Mouse (Mus musculus) myocyte (in vitro differentiated cells): ENCODE measurements around the gene Grin3b. TPM values are rescaled to one million over a fixed set of nuclear protein-coding genes. Genes with fewer than 3 reads are reported as not detected.
A peak's percentile ranks its signal among the peaks of the same experiment; 100 is the strongest.
"Not testable (repeated sequence)": the region's sequence is repeated elsewhere in the genome, so short reads cannot be mapped to it uniquely, and the experiment has no call there.

Experiments used
- H3K27me3 ChIP-seq: one replicate; pipeline ENCODE4 v1.6.1; 2011; ENCODE audit not compliant: control insufficient read depth, insufficient read depth, insufficient read length
- H3K36me3 ChIP-seq: one replicate; pipeline ENCODE4 v1.6.1; 2011; ENCODE audit not compliant: control insufficient read depth, insufficient read depth
- H3K4me2 ChIP-seq: one replicate; pipeline ENCODE4 v1.6.1; 2011; ENCODE audit warnings: low read depth, control low read depth
- H3K4me3 ChIP-seq: one replicate; pipeline ENCODE4 v1.5.1; 2011; ENCODE audit warnings: mild to moderate bottlenecking, control low read depth, moderate library complexity
- H3K79me2 ChIP-seq: one replicate; pipeline ENCODE4 v1.6.1; 2011; ENCODE audit not compliant: control insufficient read depth, insufficient read depth
- H3ac ChIP-seq: one replicate; pipeline ENCODE4 v1.6.1; 2011; ENCODE audit not compliant: control insufficient read depth, insufficient read length
- CEBPB ChIP-seq: IDR thresholded peaks from 2 replicates; pipeline ENCODE4 v1.6.1; 2011; ENCODE audit warnings: mild to moderate bottlenecking, moderate library complexity; ENCODE audit not compliant: poor library complexity, insufficient read depth, severe bottlenecking
- E2F4 ChIP-seq: IDR thresholded peaks from one replicate; pipeline ENCODE4 v1.6.1; 2011; ENCODE audit warnings: mild to moderate bottlenecking, control low read depth, moderate library complexity; ENCODE audit not compliant: insufficient read depth
- MAX ChIP-seq: IDR thresholded peaks from one replicate; pipeline ENCODE4 v1.6.1; 2011; ENCODE audit warnings: low read depth, mild to moderate bottlenecking, control low read depth
- MYOD1 ChIP-seq, 3 experiments: IDR thresholded peaks; one replicate each; pipeline ENCODE4 v1.6.1; 2011; ENCODE audit warnings: control low read depth in 2 of 3, low read depth in 2 of 3, mild to moderate bottlenecking in 2 of 3, moderate library complexity in 1 of 3; ENCODE audit not compliant: insufficient read length in 2 of 3, control insufficient read depth in 1 of 3
- MYOG ChIP-seq, 3 experiments: IDR thresholded peaks; one replicate each; pipeline ENCODE4 v1.6.1; 2011; ENCODE audit warnings: control low read depth in 2 of 3, low read depth in 2 of 3, mild to moderate bottlenecking in 2 of 3; ENCODE audit not compliant: insufficient read length in 2 of 3, control insufficient read depth in 1 of 3, insufficient read depth in 1 of 3
- POLR2A ChIP-seq: IDR thresholded peaks from one replicate; pipeline ENCODE4 v1.6.1; 2011; ENCODE audit warnings: low read depth, mild to moderate bottlenecking, control low read depth, moderate library complexity; ENCODE audit not compliant: insufficient read length
- POLR2AphosphoS2 ChIP-seq: IDR thresholded peaks from one replicate; pipeline ENCODE4 v1.6.1; 2011; ENCODE audit warnings: low read depth, control low read depth; ENCODE audit not compliant: insufficient read length
- REST ChIP-seq: IDR thresholded peaks from one replicate; pipeline ENCODE4 v1.6.1; 2011; ENCODE audit warnings: mild to moderate bottlenecking, control low read depth, moderate library complexity; ENCODE audit not compliant: insufficient read depth, insufficient read length
- SRF ChIP-seq: IDR thresholded peaks from one replicate; pipeline ENCODE4 v1.6.1; 2011; ENCODE audit warnings: low read depth; ENCODE audit not compliant: control insufficient read depth, insufficient read length
- TCF12 ChIP-seq: IDR thresholded peaks from one replicate; pipeline ENCODE4 v1.6.1; 2011; ENCODE audit warnings: mild to moderate bottlenecking, control low read depth; ENCODE audit not compliant: poor library complexity, insufficient read depth, severe bottlenecking
- TCF3 ChIP-seq: IDR thresholded peaks from one replicate; pipeline ENCODE4 v1.6.1; 2011; ENCODE audit warnings: low read depth, control low read depth; ENCODE audit not compliant: insufficient read length
- USF1 ChIP-seq: IDR thresholded peaks from one replicate; pipeline ENCODE4 v1.6.1; 2011; ENCODE audit warnings: low read depth, mild to moderate bottlenecking, control low read depth, moderate library complexity
- polyA plus RNA-seq: library from polyadenylated mRNA; unstranded; fragments of >200 nt; fragmentation: generic; extraction: Trizol; gene quantifications from one replicate; pipeline ENCODE4 v1.2.1, GENCODE M21; 2012; ENCODE audit warnings: missing spikeins

Grin3b gene
- polyA plus RNA-seq, 1 experiment, result 0.73 TPM

DNA sequence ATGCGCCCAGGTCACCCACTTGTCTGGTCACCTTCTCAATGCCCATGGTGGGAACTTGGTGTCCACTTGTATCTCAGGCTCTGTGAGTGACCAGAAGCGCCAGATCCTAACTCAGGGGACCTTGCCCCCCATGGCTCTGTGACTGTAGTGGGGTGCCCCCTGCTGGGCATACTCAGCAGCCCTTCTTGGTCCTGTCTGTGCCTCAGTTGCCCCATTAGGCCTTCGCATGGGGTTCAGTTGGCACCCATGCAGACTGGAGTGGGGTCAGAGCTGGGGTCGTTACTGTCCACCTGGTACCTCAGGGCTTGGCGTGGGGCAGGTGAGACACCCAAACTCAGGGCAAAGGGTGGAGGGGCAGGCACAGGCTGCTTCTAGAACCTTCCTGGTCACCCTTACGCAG, 16.6 kb upstream of the Grin3b start:
- H3K36me3 ChIP-seq, result peaks cover 8% of the 10 kb centered on the region
- TF ChIP-seq REST (no peak), CEBPB (no peak), MYOG (IDR thresholded peaks at IDR 0.05; ENCODE audit: control insufficient read depth in 1 of 3, insufficient read depth in 1 of 3, insufficient read length in 2 of 3, low read depth in 2 of 3) (no peak), MYOD1 (IDR thresholded peaks at IDR 0.05; ENCODE audit: control insufficient read depth in 1 of 3, insufficient read length in 2 of 3, low read depth in 2 of 3) (no peak), USF1 (no peak), E2F4 (no peak), POLR2A (no peak), TCF3 (no peak), SRF (no peak), TCF12 (no peak), MAX (no peak), POLR2AphosphoS2 (no peak)
- H3ac ChIP-seq, result no peak overlapping the region
- H3K27me3 ChIP-seq, result peaks cover 4% of the 10 kb centered on the region
- no peak overlapping the region for H3K4me2 ChIP-seq
- no peaks in the 10 kb centered on the region for H3K79me2 ChIP-seq
- no peak overlapping the region for H3K4me3 ChIP-seq

DNA sequence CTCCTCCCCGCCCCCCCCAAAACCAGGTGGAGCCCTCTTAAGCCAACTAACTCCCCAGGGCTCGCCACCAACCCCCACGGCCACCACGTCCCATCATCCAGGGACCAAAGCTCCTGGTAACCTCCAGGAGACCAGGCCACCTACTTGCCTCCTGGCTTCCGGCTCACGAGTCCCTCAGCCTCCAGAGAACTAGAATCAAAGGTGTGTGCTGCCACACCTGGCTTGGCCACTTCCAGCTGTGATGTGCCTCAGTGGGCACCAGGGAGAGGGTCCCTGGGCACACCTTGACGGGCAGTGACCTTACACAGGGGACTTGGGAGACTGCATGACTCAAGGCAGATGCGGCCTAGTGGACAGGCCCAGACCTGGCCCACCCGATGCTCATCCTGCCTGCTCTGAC, 14.8 kb upstream of the Grin3b start:
- peaks cover 4% of the 10 kb centered on the region for H3K27me3 ChIP-seq
- H3K79me2 ChIP-seq, result peaks cover 5% of the 10 kb centered on the region
- no peak overlapping the region for H3K4me3 ChIP-seq
- H3K36me3 ChIP-seq, result peaks cover 6% of the 10 kb centered on the region
- no peak overlapping the region for H3K4me2 ChIP-seq
- TF ChIP-seq CEBPB (no peak), REST (no peak), POLR2AphosphoS2 (no peak), SRF (no peak), POLR2A (no peak), TCF12 (no peak), MYOG (IDR thresholded peaks at IDR 0.05; ENCODE audit: control insufficient read depth in 1 of 3, insufficient read depth in 1 of 3, insufficient read length in 2 of 3, low read depth in 2 of 3) (no peak), USF1 (no peak), TCF3 (no peak)
- no peak overlapping the region for H3ac ChIP-seq

DNA sequence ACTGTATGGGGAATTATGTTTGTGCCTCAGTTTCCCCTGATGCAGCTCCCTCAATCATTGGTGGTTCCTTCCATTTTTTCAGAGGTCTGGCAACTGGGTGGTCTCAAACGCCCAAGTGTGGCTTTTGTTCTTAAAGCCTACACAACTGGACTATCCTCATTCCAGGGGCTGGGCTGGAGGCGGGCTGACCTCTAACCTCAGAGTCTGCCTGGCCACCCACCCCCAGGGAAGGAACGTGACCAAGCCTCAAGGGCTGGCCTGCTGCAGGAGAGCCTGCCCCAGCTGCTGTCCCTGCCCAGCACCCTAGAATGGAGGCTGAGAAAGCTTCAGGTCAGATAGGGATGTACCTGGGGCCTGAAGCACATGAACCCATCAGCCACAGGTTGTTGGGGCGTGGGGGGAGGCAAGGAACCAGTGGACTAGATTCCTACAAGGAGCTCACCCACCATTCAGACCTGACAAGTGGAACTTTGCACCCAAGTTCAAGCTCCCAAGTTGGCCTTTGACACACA, 13.8 kb upstream of the Grin3b start:
- Histone ChIP-seq H3K36me3 (peaks cover 6% of the 10 kb centered on the region), H3K4me3 (no peak overlapping the region), H3K27me3 (peaks cover 4% of the 10 kb centered on the region), H3K4me2 (no peak overlapping the region), H3ac (no peak overlapping the region), H3K79me2 (peaks cover 13% of the 10 kb centered on the region)
- TF ChIP-seq TCF3 (no peak), USF1 (no peak), CEBPB (no peak), MYOG (IDR thresholded peaks at IDR 0.05; ENCODE audit: control insufficient read depth in 1 of 3, insufficient read depth in 1 of 3, insufficient read length in 2 of 3, low read depth in 2 of 3) (no peak), POLR2A (no peak)

DNA sequence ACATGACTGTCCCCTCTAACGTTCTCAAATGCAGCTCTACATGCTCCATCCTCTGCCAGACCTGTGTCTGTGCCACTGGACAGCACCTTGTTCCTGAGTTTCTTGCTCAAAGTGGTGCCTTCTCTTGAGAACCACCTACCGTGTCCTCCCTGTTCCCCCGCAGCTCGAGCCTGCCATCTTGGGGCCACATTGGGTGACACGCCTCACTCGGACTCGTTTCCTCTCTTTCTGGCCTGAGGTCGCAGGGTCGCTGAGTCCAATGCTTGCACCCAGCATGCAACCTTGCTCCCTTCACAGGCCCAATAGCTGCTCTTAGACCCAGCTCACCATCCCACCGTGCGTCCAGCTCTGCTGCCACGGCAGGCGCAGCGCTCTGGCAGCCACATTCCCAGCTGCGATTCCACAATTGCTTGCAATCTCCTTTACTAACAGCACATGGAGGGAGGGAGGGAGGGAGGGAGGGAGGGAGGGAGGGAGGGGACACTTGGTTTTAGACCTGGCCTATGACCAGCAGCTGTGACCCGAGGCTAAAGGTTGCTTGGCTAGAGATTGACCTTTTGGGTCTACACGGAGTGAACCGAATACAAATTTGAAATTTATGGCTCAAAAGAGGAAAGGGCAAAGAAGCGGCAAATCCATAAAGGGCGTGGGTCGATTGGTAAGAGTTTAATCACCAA, 12.2 kb upstream of the Grin3b start:
- H3ac ChIP-seq, result no peak overlapping the region
- peaks cover 4% of the 10 kb centered on the region for H3K27me3 ChIP-seq
- no peak for TF ChIP-seq MYOG (IDR thresholded peaks at IDR 0.05; ENCODE audit: control insufficient read depth in 1 of 3, insufficient read depth in 1 of 3, insufficient read length in 2 of 3, low read depth in 2 of 3)
- no peak for TF ChIP-seq E2F4
- no peak for TF ChIP-seq USF1
- TF ChIP-seq CEBPB, result no peak
- no peak for TF ChIP-seq MYOD1 (IDR thresholded peaks at IDR 0.05; ENCODE audit: control insufficient read depth in 1 of 3, insufficient read length in 2 of 3, low read depth in 2 of 3)
- no peak for TF ChIP-seq TCF12
- TF ChIP-seq MAX, result no peak
- no peak for TF ChIP-seq TCF3
- H3K79me2 ChIP-seq, result peaks cover 13% of the 10 kb centered on the region
- H3K4me2 ChIP-seq, result peak overlapping the region; percentile 28
- H3K4me3 ChIP-seq, result no peak overlapping the region
- H3K36me3 ChIP-seq, result no peaks in the 10 kb centered on the region

DNA sequence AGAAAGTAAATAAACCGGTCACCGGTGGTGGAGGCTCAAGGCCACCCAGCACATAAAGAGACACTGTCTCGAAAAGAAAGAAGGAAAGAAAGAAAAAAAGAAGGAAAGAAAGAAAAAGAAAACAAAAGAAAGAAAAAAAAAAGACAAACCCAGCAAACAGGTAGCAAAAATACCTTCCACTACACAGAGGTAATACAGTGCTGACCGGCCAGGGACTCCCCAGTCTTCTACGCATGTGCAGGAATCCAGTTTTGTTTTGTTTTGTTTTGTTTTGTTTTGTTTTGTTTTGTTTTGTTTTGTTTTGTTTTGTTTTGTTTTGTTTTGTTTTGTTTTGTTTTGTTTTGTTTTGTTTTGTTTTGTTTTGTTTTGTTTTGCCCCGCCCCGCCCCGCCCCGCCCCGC, 11.1 kb upstream of the Grin3b start:
- H3K27me3 ChIP-seq, H3K36me3 ChIP-seq: not testable (repeated sequence)
- Histone ChIP-seq H3K4me2 (peak overlapping the region; percentile 74), H3K79me2 (peaks cover 13% of the 10 kb centered on the region), H3K4me3 (peak overlapping the region; percentile 55), H3ac (peak overlapping the region; percentile 60)
